Mouse (Mus musculus): ENCODE data around the gene Scarb2.

DNA sequence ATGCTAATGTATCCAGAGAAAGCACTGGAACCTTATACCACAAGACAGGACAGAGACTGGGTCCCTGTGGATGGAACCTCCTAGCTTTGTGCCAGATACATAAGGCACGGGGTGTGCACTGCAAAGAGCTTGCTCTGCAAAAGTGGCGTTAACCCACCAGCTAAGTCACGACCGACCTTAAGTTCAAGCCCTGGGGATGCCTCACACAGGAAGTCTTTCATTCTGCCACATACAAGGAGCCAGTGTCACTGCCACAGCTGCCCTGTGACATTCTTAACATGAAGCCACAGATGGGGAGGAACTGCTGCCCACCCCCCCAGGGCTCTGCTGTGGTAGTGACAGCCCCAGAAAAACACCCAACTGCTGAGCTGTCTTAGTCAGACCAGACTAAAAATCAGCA is 15.9 kb downstream of the Scarb2 start:
- TF ChIP-seq POLR2A (IDR thresholded peaks at IDR 0.05; ENCODE audit: borderline replicate concordance, extremely low read depth, insufficient read depth, insufficient read length, poor library complexity, severe bottlenecking) (no peak), CTCF (IDR thresholded peaks at IDR 0.05; ENCODE audit: borderline replicate concordance, extremely low read depth, insufficient read depth, insufficient read length) (no peak)
